Mouse (Mus musculus) kidney, adult 2 months (tissue): ENCODE measurements around the gene Ecd.

ENCODE experiments used
- CTCF ChIP-seq: fragments of 200-500 bp; conservative IDR thresholded peaks from 2 replicates; pipeline ENCODE4 v1.5.1; 2011; ENCODE audit warnings: low read depth, mild to moderate bottlenecking, control low read depth, low read length, moderate library complexity, mixed read lengths; ENCODE audit not compliant: insufficient read depth, insufficient read length
- POLR2A ChIP-seq: fragments of 200-500 bp; IDR thresholded peaks from one replicate; pipeline ENCODE4 v1.6.1; 2011; ENCODE audit warnings: low read depth, low read length, control low read depth

DNA sequence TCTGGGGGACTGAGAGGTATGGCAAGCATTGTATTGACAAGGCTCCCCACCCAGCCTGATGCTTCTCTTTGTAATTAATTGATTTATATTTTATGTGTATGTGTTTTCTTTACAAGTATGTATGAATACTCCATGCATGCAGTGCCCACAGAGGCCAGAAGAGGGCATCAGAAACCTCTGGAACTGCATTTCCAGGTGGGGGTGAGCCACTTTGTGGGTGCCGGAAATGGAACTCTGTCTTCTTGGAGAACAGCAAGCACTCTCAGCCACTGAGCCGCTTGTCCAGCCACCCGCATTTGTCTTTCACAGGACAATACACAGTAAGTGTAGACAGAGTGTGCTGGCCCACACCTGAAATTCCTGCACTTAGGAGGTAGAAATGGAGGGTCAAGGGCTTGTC is 28.5 kb downstream of the Ecd start:
- peak; percentile 47 for TF ChIP-seq CTCF
- no peak for TF ChIP-seq POLR2A
